Mouse (Mus musculus): ENCODE measurements at regions not wholly inside any gene's neighbourhood (a gene's known extent, or its start where the extent isn't known, plus 50 kb on each side); places are given as distances from the start of the nearest gene placed in this dataset.
A peak's percentile ranks its signal among the peaks of the same experiment; 100 is the strongest.

DNA sequence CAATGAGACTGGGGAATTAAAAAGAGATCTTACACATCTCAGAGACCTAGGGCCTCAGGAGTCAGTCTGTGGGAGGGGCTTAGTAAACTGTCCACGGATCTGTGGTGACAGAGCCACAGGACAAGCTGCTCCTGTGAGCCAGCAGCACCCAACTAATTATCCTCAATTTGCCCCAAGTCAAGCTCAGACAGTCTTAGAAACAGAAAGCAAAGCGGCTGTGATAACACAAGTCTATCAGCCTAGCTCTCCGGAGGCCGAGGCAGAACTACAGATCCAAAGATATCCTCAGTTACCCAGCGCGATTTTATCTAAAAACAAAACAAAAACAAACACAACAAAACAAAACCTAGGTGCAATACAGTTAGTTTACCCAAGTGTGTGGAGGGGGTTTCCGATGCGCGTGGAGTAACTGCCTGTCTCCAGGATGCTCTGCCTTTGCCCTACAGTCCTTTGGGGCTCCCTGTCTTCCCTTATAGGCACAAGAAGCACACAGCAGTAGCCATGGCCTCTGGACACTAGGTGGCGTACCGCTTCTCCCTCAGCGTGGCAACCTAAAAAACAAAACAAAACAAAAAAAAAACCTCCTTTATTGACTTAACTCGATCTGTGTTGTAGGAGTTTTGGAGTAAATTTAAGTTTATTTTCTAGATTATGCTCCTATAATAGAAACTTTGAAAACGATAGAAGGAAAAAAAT is 54.7 kb upstream of the Cand1 start:
- Histone ChIP-seq H3K4me1 (replicated peaks; ENCODE audit: control insufficient read depth, insufficient read depth, low read length) (peaks cover 5% of the 10 kb centered on the region; the same call in 1 of the 2 replicates), H3K36me3 (ENCODE audit: control insufficient read depth, insufficient read depth, low read length) (no peaks in the 10 kb centered on the region), H3K4me3 (ENCODE audit: control insufficient read depth, insufficient read depth, low read length) (no peak overlapping the region), H3K27me3 (ENCODE audit: control insufficient read depth, insufficient read depth, low read length) (no peaks in the 10 kb centered on the region), H3K27ac (ENCODE audit: control insufficient read depth, insufficient read depth, low read length) (peak overlapping the region; percentile 52)
- DNase-seq, result peak; percentile 30
- WGBS, result 66% methylated on average over 14 of the region's 14 CpGs
- TF ChIP-seq POLR2A (IDR thresholded peaks at IDR 0.05; ENCODE audit: control insufficient read depth, extremely low read depth, insufficient read depth, low read length, poor library complexity), result no peak
- no peak for TF ChIP-seq CTCF (IDR thresholded peaks at IDR 0.05; ENCODE audit: borderline replicate concordance, control insufficient read depth, extremely low read depth, insufficient read depth, low read length, poor library complexity)

DNA sequence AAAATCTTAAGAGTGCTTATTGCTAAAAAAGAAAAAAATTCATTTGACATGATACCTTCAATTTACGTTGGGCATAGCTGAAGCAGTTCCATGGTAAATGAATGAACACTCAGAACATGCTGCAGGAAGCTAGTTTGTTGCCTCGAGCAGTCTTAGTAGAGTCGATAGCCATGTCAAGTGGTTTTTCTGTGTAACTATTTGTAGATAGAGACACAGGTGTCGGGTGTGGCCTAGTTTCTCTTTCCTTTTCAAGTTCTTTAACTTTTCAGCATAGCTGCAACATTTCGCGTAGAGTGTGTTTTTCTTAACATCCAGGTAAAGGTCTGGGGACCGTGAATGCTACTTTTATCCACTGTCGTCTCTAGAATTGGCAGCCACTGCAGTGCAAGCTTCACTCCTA is 53.5 kb upstream of the Cand1 start:
- H3K27me3 ChIP-seq (ENCODE audit: control insufficient read depth, insufficient read depth, low read length), result no peaks in the 10 kb centered on the region
- H3K27ac ChIP-seq (ENCODE audit: control insufficient read depth, insufficient read depth, low read length), result no peak overlapping the region; the same call in 1 of the 2 replicates
- DNase-seq, result peak; percentile 4
- no peaks in the 10 kb centered on the region for H3K36me3 ChIP-seq (ENCODE audit: control insufficient read depth, insufficient read depth, low read length)
- TF ChIP-seq POLR2A (IDR thresholded peaks at IDR 0.05; ENCODE audit: control insufficient read depth, extremely low read depth, insufficient read depth, low read length, poor library complexity) (no peak), CTCF (IDR thresholded peaks at IDR 0.05; ENCODE audit: borderline replicate concordance, control insufficient read depth, extremely low read depth, insufficient read depth, low read length, poor library complexity) (no peak)
- 54% methylated on average over 8 of the region's 8 CpGs for WGBS
- H3K4me1 ChIP-seq (replicated peaks; ENCODE audit: control insufficient read depth, insufficient read depth, low read length), result peaks cover 5% of the 10 kb centered on the region; the same call in 1 of the 2 replicates
- no peak overlapping the region for H3K4me3 ChIP-seq (ENCODE audit: control insufficient read depth, insufficient read depth, low read length)
